Mouse (Mus musculus): ENCODE measurements around the gene Slc13a5. TPM values are rescaled to one million over a fixed set of nuclear protein-coding genes. Genes with fewer than 3 reads are reported as not detected.

The Slc13a5 gene
- total RNA-seq, 2 experiments from 2014 or later = 0.25 TPM; not detected in 1

DNA sequence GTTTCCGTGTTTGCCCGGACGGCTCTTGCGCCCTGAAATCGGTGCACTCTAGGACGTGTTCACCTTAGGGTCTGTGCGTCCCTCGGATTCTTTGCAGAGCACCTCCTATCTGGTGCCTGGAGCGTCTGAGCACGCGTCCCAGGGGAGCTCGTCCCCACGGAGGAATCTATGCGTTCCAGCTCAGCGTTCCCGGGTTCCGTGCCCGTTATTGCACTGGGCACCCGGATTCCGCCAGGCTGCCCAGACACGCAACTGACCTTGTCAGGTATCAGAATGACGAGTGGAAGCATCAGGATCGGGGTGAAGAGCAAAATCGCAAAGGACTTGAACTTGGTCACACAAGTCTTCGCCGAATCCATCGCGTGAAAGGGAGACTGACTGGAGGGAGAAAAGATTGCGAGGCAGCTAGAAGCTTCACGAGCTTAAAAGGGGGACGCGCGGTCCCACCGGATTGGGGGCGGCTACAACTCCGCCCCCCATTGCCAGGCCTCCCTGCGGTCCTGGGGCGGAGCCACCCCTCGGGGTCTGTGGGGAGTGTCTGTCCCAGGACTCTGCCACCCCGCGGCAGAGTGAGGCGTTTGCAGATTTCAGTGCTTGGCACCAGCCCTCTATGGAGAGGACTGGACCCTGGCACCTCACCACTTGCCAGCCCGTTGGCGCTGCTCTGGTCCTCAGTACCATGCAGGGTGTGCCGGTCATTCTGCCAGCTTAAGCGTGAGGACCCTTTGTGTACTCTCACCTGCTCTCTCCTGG is 639 bp downstream of the Slc13a5 start:
- peak; percentile 91 for ATAC-seq (replicated peaks; ENCODE audit: poor library complexity)

DNA sequence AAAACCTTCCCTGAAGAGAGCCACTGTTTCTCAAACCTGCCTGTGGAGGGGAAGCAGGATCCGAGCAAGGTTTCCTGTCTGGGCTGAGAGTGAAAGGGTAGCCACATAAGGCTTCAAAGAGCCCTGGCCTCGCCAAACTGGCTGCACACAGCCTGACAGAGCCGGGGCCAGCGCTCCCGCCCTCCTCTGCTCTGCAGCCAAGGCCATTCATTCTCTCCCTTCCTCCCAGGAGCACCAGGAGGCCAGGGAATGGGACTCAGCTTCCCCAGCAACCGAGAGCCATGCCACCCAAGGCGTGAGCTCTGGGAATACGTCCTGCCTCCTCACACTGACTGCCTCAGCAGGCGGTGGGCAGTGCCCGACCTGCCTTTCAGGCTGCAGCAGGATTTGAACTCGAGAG is 1.5 kb downstream of the Slc13a5 start:
- ATAC-seq (replicated peaks; ENCODE audit: poor library complexity) = no peak

DNA sequence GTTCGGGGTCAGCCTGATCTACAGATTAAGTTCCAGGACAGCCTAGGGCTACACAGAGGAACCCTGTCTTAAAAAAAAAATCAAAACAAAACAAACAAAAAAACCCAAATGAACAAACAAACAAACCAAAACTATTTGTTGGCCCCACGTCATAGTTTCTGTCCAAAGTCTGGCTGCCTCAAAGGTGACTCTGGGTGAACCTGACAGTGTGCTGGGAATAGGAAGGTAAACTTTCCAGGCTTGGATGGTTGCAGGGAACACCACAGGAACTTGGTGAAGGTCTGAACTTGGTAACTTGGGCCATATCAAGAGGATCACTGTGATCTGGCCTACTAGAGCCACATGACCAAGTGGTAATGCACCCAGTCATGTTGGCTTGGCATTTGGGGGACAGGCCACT is 10.6 kb downstream of the Slc13a5 start:
- ATAC-seq (replicated peaks; ENCODE audit: poor library complexity) = no peak

DNA sequence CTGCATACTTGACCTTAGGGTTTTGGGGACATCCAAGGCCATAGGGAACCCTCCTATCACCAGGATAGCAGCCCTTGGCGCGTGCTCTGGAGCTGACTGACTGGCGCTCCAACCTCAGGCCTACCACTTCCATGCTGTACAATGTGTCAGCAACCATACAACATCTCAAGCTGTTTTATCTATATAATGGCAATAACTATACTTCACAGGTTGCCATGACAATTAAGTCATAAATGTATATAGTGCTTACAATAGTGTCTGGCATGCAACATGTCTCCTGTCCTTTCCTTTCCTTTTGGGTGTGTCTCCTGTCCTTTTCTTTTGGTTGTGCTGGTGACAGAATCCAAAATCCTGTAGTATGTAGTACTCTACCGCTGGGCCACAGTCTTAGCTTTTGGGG is 11.4 kb downstream of the Slc13a5 start:
- ATAC-seq (replicated peaks; ENCODE audit: poor library complexity) = no peak

DNA sequence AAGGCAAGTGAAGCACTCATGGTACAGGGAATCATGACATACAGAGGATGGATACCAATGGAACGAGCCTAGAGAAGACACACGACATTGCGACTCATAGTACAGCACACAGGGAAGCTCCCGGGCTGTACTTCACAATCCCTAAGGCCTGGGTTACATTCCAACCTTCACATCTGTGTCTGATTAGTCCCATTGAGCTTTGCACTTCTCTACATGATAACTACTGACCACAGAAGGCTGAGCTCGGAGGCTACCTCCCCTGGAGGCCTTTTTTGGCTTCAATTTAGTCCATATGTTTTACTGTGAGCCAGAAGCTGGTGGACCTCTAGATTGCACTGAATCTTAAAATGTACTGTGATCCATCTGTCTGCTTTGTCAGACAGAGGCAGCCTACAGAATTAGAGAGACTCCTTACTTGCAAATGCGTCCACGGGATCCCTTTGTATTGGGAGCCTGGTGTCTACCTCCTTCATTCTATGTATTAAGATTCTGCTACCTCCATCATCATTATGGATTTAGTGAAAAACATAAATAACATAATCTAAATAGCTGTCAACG is 21.7 kb downstream of the Slc13a5 start:
- ATAC-seq (replicated peaks; ENCODE audit: poor library complexity) = no peak

DNA sequence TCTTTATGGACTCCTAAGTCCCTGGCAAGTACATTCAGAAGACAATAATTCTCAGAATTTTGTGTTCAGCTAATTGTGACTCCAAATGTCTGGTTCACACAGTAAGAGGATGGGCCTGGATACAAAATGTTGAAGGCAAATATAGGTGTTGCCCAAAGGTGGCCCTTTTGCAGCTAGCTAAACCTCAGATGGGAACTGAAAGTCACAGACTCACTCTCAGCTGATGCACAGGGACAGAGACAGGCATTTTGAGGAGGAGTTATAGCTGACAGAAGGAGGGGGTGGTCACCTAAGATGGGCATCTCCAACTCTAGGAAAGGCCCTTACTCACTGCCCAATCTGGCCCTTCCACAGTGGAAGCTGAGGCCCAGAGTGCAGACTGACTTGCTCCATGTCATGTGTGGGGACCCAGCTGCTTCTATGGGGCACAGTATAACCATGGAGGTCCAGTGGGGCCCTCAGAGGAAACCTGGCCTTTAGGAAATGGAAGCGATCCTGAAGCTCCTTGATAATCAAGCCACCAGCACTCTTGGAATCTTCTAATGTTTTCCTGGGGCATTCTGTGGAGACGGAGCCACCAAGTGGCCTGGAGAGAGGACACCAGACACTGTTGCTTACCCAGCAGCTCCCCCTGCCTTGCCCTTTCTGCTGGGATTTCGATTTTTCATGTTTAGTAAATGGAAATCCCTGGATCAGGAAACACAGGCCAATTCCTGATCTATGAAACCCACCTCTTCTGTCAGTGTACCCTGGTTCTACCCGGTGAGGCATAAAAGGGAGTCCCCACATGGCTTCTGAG is 26.8 kb downstream of the Slc13a5 start:
- ATAC-seq (replicated peaks; ENCODE audit: poor library complexity) = no peak

DNA sequence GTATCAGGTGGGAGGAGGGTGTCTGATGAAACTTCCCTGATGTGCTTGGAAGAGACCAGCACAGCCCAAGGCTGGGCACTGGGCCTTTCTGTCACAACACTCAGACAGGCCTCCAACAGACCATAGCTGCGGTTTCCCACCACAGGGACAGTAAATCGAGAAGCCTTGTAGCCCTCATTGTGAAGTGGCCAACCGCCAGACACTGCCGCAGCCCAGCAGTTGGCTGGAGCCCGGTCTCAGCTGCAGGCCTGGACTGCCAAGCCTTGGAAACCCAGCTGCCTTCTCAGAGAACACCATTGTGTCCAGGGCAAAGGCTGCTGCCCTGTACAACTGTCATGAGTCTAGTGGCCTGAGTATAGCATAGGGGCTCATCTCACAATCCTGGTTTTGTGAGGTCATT is 33.0 kb downstream of the Slc13a5 start:
- peak; percentile 50 for ATAC-seq (replicated peaks; ENCODE audit: poor library complexity)

DNA sequence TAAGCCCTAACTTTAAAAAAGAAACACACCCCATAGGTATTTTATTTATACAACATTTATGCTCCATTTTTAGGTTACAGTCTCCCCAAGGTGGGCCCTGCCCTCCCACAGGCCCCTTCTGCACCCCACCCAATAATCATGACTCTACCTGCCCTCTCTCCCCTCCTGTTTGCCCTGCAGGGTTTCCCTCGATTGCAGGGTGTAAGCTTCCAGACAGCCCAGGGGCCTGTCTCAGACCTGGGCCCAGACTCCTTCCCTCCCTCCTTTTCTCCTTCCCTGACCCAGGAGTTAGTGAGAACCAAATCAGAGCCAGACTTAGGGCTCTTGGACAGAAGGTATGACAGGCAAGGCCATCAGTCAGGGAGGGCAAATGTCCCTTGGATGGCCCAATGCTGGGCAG is 34.0 kb downstream of the Slc13a5 start:
- ATAC-seq (replicated peaks; ENCODE audit: poor library complexity) = no peak

DNA sequence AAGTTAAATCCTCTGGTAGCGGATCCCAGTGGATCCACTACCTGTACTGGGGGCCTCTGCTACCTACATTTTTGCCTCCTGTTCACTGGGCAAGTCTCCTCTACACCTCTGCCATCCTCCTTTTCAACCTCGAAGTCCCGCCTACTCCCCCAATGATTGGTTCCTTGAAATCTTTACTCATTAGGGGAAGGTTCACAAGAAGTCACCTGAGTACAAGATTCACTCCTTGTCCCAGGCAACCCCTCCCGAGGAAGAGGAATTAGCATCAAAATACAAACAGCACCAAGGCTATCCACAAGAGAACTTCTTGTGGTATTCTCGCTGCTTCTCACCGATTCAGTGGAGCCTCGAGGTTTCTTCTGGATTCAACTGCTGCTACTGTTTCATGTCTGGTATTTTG is 35.0 kb downstream of the Slc13a5 start:
- no peak for ATAC-seq (replicated peaks; ENCODE audit: poor library complexity)

DNA sequence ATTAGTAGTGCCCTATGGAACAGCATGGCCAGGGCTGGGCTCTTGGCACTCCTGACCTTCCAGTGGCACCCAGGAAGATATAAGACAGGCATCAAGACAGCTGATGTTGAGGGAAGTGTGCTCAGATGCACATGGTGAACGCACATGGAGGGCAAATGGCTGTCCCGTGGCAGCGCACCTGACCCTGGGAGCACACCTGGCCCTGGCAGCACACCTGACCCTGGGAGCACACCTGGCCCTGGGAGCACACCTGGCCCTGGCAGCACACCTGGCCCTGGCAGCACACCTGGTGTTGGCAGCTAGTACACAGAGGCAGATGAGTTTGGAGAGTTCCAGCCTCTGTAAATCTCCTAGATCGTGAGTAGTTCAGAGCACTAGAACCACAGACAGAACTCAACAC is 38.5 kb downstream of the Slc13a5 start:
- no peak for ATAC-seq (replicated peaks; ENCODE audit: poor library complexity)

DNA sequence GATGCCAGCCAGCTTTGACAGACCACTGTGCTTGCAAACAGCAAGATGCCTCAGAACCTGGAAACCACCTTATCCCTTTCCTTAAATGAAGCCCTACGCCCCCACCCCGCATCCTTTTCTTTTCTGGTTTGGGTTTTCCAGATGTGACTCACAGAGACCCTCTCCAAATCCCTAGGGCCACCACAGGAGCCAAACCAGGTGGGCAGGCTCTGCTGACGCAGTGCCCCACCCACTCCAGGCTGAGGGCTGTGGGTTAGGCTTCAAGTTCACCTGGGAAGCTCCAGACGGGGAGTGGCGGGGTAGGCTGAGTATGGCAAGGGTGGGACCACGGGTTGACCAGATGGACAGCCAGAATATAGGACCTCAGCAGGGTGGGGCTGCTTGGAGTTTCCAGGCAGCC is 40.1 kb downstream of the Slc13a5 start:
- ATAC-seq (replicated peaks; ENCODE audit: poor library complexity) = no peak

DNA sequence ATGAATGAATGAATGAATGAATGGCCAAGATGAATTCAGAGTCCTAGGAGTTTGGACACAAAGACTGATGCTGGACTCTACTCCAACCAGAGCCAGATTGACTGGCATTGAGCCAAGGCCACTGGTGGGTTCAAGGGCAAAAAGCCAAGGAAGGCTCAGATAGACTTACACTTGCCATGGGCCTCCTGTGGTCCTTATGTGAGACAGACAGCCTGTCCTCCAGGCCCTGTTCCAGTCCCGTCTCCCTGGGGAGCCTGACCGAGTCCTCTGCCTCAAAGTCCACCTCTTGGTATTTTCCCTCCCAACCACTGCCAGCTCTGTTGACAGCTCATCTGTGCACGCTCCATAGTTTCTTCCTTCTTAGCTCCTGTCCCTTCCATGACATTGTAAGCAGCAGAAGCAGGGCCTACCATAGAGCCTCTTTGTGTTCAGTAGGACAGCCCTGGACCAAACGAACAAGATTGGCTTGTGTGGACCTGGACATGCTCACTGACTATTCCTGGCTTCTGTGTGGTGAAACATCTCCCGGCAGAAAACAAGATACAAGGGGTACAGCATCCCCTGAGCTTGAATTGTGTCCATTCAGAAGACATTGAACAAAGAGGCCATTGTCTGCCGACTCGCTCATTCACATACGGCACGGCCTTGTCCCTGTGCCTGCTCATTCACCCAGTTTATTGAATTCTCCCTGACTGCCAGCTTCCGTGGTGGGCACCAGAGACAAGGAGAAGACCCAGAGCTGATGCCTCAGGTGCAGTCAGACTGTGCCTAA is 40.8 kb downstream of the Slc13a5 start:
- no peak for ATAC-seq (replicated peaks; ENCODE audit: poor library complexity)

DNA sequence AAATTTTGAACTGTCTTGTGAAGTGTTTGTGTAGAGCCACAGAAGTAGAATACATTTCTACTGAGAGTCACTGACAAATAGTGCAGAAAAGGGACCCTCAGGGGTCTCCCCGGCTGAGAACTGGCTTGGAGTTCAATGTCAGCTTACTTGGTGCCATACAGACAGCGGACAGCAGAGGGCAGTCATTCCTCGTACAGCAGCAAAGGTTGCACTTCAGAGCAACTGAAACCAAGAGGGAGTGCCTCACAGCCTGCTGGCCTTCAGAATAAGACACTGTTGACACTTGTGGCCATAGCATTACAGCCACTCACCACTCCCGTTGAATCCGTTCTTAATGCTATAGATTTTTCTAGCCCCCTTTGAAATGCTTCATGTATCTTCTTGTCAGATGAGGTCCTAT is 42.2 kb downstream of the Slc13a5 start:
- peak; percentile 95 for ATAC-seq (replicated peaks; ENCODE audit: poor library complexity)

DNA sequence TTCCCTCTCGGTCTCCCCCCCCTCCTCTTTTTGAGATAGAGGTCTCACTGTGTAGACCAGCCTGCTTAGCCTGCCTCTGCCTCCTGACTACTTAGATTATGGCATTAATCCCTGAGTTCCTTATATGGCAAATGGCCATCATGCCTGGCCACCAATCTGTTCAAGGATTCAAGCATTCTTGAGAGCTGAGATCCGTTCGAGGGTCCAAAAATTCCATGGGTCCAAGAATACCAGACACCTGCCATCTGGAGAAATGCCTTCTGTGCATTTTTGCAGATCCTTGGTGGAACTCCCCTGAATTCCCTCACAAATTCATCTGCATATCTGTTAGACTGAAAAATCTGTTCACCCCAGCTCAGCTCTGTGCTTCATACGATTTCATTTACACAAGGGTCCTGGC is 43.6 kb downstream of the Slc13a5 start:
- no peak for ATAC-seq (replicated peaks; ENCODE audit: poor library complexity)

DNA sequence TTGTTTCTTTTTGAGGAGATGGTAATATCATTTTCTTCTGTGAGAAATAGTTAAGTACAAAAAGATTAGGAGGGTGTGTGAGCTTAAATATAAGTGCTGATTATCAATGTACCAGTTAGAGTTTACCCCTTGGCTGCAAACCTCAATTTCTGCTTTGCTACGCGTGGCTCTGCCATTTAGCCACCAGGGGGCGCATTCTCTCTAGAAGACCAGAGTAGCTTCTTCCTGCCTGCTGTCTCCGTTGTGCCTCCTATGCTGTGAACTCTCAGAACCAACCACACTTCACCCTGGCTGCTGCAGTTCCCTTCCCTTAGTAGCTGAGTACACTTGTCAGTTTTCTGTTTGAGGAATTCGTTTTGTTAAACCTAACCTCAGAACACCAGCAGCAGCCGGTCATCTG is 45.7 kb downstream of the Slc13a5 start:
- peak; percentile 87 for ATAC-seq (replicated peaks; ENCODE audit: poor library complexity)

DNA sequence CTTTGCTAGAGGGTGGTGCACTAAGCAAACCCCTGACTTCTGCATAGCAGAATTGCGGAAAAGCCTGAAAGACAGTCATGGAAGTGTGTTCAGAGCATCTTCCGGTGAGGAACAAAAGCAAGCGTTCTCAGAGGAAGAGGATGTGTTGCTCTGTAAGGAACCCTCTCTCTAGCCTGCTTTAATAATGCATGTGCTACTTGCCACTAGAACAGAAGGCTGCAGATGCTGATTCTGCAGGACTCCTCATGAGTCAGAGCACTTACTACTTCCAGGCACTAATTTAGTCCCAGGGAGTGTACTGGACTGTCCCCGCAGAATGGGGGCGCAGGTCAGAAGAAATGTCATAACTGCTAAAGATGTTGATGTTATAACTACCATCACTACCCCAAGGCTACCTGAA is 49.9 kb downstream of the Slc13a5 start:
- no peak for ATAC-seq (replicated peaks; ENCODE audit: poor library complexity)

DNA sequence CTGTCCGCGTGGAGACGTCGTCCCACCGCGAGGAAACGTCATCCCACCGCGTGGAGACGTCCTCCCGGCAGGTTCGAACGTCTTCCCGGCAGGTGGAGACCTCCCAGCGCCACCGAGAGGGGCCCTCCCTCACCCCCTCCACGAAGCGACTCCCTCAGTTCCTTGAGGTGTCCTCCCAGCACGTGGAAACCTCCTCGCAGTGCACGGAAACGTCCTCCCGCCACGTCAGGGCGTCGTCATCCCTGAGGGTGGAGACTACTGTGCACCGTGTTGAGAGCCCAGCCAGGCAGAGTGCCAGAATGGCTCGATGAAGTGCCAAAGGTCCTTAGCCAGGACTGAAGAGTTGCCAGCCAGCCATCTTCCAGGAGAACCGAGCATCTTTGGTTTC is 51.6 kb downstream of the Slc13a5 start, which contains the start of gene Med31:
Med31 (minus strand) TSS at position 183 of the 388 bp plus-strand sequence.
- ATAC-seq (replicated peaks; ENCODE audit: poor library complexity) = peak; percentile 68

DNA sequence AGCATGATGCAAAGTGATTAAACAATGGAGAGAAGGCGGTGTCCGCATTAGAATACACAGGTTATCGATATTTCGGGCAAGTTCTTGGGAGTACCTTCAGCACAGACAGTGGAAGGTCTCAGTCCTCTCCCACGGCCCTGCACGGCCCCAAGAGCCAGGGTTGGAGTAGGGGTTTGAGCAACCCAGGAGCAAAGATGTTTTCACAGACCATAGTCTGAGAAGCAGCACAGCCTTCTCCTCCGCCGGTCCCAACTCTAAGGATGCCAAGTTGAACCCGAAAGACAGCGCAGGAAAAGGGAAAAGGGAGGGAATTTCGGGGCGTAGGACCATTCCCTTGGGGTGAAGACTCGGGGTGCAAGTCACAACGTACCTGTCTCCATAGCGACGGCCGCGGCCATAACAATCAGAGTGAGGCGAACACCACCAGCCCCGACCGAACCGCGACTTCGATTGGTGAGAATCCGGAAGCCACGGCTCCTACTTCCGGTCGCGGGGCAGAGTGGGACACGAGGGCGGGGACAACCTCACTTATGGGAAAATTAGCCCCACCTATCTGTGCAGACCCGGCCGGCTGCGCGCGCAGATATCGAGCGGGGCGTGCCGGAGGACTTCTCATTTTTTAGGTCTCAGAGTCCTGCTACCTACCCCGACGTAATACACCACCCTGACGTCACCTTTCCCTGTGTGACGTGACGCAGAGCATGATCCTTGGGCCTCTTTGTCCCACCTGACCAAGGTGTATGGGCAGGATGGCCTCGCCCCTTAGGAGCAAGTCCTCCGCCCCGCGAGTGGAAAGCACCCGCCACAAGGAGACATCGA is 52.2 kb downstream of the Slc13a5 start:
- peak; percentile 92 for ATAC-seq (replicated peaks; ENCODE audit: poor library complexity)

DNA sequence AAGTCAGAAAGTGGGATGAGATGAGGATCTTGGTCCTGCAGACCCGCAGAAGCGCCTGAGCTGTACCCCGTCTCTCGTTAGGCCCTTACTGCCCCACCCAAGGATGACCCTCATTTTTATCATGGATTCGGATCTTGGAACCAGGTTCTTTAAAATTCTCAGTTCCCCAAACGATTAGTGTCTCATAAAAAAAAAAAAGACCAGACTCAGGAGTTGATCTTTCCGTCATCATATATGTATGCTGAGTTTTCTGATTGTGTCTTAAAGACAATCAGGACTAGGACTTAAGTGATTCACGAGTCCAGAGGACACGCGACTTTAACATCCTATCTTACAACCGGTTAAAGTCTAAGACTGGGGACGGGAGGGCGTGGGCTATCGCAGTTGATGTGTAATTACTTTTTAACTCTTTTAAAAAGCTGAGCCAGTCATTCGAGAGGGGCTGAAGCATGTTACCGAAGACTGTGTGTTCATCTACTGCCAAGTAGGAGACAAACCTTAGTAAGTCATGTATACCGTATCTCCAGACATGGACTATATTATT is 59.1 kb downstream of the Slc13a5 start:
- ATAC-seq (replicated peaks; ENCODE audit: poor library complexity) = no peak

DNA sequence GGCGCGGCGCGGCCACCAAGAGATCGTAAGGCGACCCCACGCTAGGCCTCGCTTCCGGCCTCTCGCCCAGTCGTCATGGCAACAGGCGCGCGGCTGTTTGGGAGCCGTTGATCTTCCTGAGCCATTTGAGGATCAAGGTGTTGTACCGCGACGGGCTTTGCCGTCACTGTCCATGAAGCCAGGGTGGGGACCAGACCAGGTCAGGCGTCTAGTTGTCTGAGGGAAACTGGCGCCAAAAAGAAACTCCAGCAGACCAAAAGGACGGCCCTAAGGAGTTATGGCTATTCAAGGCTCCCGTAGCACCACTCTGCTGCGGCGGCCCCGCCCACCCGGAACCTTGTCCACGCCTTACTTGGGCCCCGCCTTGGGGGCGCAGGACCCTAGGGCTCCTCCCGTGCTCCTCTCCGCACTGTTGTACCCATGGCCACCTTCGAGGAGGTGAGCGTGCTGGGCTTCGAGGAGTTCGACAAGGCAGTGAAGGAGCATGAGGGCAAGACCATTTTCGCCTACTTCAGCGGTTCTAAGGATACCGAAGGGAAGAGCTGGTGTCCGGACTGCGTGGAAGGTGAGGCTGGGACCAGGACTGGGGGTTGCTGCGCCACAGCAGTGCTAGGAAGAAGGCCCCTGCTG is 59.7 kb downstream of the Slc13a5 start, which contains the start of the genes 4933427D14Rik and Txndc17:
4933427D14Rik (minus strand) TSS at position 256 of the 630 bp plus-strand sequence.
Txndc17 (plus strand) TSS at position 344 of the 630 bp plus-strand sequence.
- ATAC-seq (replicated peaks; ENCODE audit: poor library complexity) = peak; percentile 91

All from megakaryocyte progenitor cell, adult 5-6 weeks (primary cell).